Mouse (Mus musculus): ENCODE results near the gene Nphs2. TPM values are rescaled to one million over a fixed set of nuclear protein-coding genes. Genes with fewer than 3 reads are reported as not detected.
A peak's percentile ranks its signal among the peaks of the same experiment; 100 is the strongest.
"Not testable (repeated sequence)": the region's sequence is repeated elsewhere in the genome, so short reads cannot be mapped to it uniquely, and the experiment has no call there.

Nphs2 gene
- not detected in 2 replicates for polyA plus RNA-seq (2012; ENCODE audit: insufficient read depth, insufficient read length, missing spikeins)

GRCm38 (mm10) chr1:156310630-156311029, at the start of gene Nphs2:
Nphs2 (plus strand) TSS chr1:156310727.
- H3K27ac ChIP-seq (replicated peaks; ENCODE audit: low read depth, low read length): no peak within 1 kb of the TSS
- no peak within 1 kb of the TSS for H3K4me3 ChIP-seq (ENCODE audit: insufficient read depth, low read depth, low read length)
- no peaks in the 10 kb centered on the region for H3K4me1 ChIP-seq (ENCODE audit: control insufficient read depth, insufficient read depth, insufficient read length, low read length)

GRCm38 (mm10) chr1:156263352-156263751, 47.2 kb upstream of the Nphs2 start:
- Histone ChIP-seq H3K4me1 (ENCODE audit: control insufficient read depth, insufficient read depth, insufficient read length, low read length) (no peaks in the 10 kb centered on the region), H3K4me3 (ENCODE audit: insufficient read depth, low read depth, low read length) (no peak overlapping the region), H3K27ac (replicated peaks; ENCODE audit: low read depth, low read length) (no peak overlapping the region)

- Histone ChIP-seq H3K4me3 (ENCODE audit: insufficient read depth, low read depth, low read length) (no peak overlapping the region), H3K4me1 (ENCODE audit: control insufficient read depth, insufficient read depth, insufficient read length, low read length) (no peaks in the 10 kb centered on the region), H3K27ac (replicated peaks; ENCODE audit: low read depth, low read length) (no peak overlapping the region)
Measured at GRCm38 (mm10) chr1:156263946-156264345, 46.6 kb upstream of the Nphs2 start.

GRCm38 (mm10) chr1:156268546-156268945, 42.0 kb upstream of the Nphs2 start:
- not testable (repeated sequence) for H3K27ac ChIP-seq (replicated peaks; ENCODE audit: low read depth, low read length); H3K4me3 ChIP-seq (ENCODE audit: insufficient read depth, low read depth, low read length); H3K4me1 ChIP-seq (ENCODE audit: control insufficient read depth, insufficient read depth, insufficient read length, low read length)

GRCm38 (mm10) chr1:156270471-156270870, 40.1 kb upstream of the Nphs2 start:
- Histone ChIP-seq H3K27ac (replicated peaks; ENCODE audit: low read depth, low read length) (no peak overlapping the region), H3K4me1 (ENCODE audit: control insufficient read depth, insufficient read depth, insufficient read length, low read length) (no peaks in the 10 kb centered on the region), H3K4me3 (ENCODE audit: insufficient read depth, low read depth, low read length) (no peak overlapping the region)

- Histone ChIP-seq H3K4me3 (ENCODE audit: insufficient read depth, low read depth, low read length) (no peak overlapping the region), H3K27ac (replicated peaks; ENCODE audit: low read depth, low read length) (no peak overlapping the region), H3K4me1 (ENCODE audit: control insufficient read depth, insufficient read depth, insufficient read length, low read length) (no peaks in the 10 kb centered on the region)
Measured at GRCm38 (mm10) chr1:156271654-156272053, 38.9 kb upstream of the Nphs2 start.

GRCm38 (mm10) chr1:156273647-156274046, 36.9 kb upstream of the Nphs2 start:
- Histone ChIP-seq H3K27ac (replicated peaks; ENCODE audit: low read depth, low read length) (no peak overlapping the region), H3K4me1 (ENCODE audit: control insufficient read depth, insufficient read depth, insufficient read length, low read length) (no peaks in the 10 kb centered on the region), H3K4me3 (ENCODE audit: insufficient read depth, low read depth, low read length) (no peak overlapping the region)

GRCm38 (mm10) chr1:156280131-156280530, 30.4 kb upstream of the Nphs2 start:
- H3K4me3 ChIP-seq (ENCODE audit: insufficient read depth, low read depth, low read length): no peak overlapping the region
- no peak overlapping the region for H3K27ac ChIP-seq (replicated peaks; ENCODE audit: low read depth, low read length)
- no peaks in the 10 kb centered on the region for H3K4me1 ChIP-seq (ENCODE audit: control insufficient read depth, insufficient read depth, insufficient read length, low read length)

- H3K27ac ChIP-seq (replicated peaks; ENCODE audit: low read depth, low read length): no peak overlapping the region
- no peaks in the 10 kb centered on the region for H3K4me1 ChIP-seq (ENCODE audit: control insufficient read depth, insufficient read depth, insufficient read length, low read length)
- no peak overlapping the region for H3K4me3 ChIP-seq (ENCODE audit: insufficient read depth, low read depth, low read length)
Measured at GRCm38 (mm10) chr1:156284207-156284606, 26.3 kb upstream of the Nphs2 start.

- no peaks in the 10 kb centered on the region for H3K4me1 ChIP-seq (ENCODE audit: control insufficient read depth, insufficient read depth, insufficient read length, low read length)
- no peak overlapping the region for H3K4me3 ChIP-seq (ENCODE audit: insufficient read depth, low read depth, low read length)
Measured at GRCm38 (mm10) chr1:156284851-156285540, 25.5 kb upstream of the Nphs2 start.

GRCm38 (mm10) chr1:156285541-156285896, 25.0 kb upstream of the Nphs2 start:
- Histone ChIP-seq H3K4me3 (ENCODE audit: insufficient read depth, low read depth, low read length) (no peak overlapping the region), H3K27ac (replicated peaks; ENCODE audit: low read depth, low read length) (no peak overlapping the region), H3K4me1 (ENCODE audit: control insufficient read depth, insufficient read depth, insufficient read length, low read length) (no peaks in the 10 kb centered on the region)

More at GRCm38 (mm10) chr1:156284851-156285540, 25.5 kb upstream of the Nphs2 start:
- H3K27ac ChIP-seq (replicated peaks; ENCODE audit: low read depth, low read length): no peak overlapping the region

GRCm38 (mm10) chr1:156288556-156289221, 21.8 kb upstream of the Nphs2 start:
- H3K4me1 ChIP-seq (ENCODE audit: control insufficient read depth, insufficient read depth, insufficient read length, low read length): no peaks in the 10 kb centered on the region
- no peak overlapping the region for H3K27ac ChIP-seq (replicated peaks; ENCODE audit: low read depth, low read length)
- H3K4me3 ChIP-seq (ENCODE audit: insufficient read depth, low read depth, low read length): no peak overlapping the region

GRCm38 (mm10) chr1:156289222-156289587, 21.3 kb upstream of the Nphs2 start:
- H3K27ac ChIP-seq (replicated peaks; ENCODE audit: low read depth, low read length); H3K4me3 ChIP-seq (ENCODE audit: insufficient read depth, low read depth, low read length); H3K4me1 ChIP-seq (ENCODE audit: control insufficient read depth, insufficient read depth, insufficient read length, low read length): not testable (repeated sequence)

GRCm38 (mm10) chr1:156290016-156290415, 20.5 kb upstream of the Nphs2 start:
- Histone ChIP-seq H3K4me3 (ENCODE audit: insufficient read depth, low read depth, low read length) (no peak overlapping the region), H3K27ac (replicated peaks; ENCODE audit: low read depth, low read length) (no peak overlapping the region)

GRCm38 (mm10) chr1:156302911-156303749, 7.4 kb upstream of the Nphs2 start, which contains the start of gene Tdrd5:
Tdrd5 (minus strand) TSS chr1:156303664.
- peak within 1 kb of the TSS; percentile 47 for H3K4me3 ChIP-seq (ENCODE audit: insufficient read depth, low read depth, low read length)
- H3K4me1 ChIP-seq (ENCODE audit: control insufficient read depth, insufficient read depth, insufficient read length, low read length): no peaks in the 10 kb centered on the region
- no peak within 1 kb of the TSS for H3K27ac ChIP-seq (replicated peaks; ENCODE audit: low read depth, low read length)

More at GRCm38 (mm10) chr1:156290016-156290415, 20.5 kb upstream of the Nphs2 start:
- H3K4me1 ChIP-seq (ENCODE audit: control insufficient read depth, insufficient read depth, insufficient read length, low read length): no peaks in the 10 kb centered on the region
